Mouse (Mus musculus) colon, adult 2 months (tissue): ENCODE results near the gene Gm3020. TPM values are rescaled to one million over a fixed set of nuclear protein-coding genes. Genes with fewer than 3 reads are reported as not detected.

Source experiments
- polyA plus RNA-seq: library from polyadenylated mRNA; depleted of rRNA; stranded (reverse); fragments of >200 nt; gene quantifications from 2 replicates; pipeline ENCODE4 v1.2.3, GENCODE M21; 2012; rRNA removed

The Gm3020 gene
- 0.07 TPM in 1 of 2 replicates, not detected in the other for polyA plus RNA-seq

GRCm38 (mm10) chr14:3651730-3652129 is at the start of gene Gm3020:
Gene Gm3020, plus strand, starts transcription at chr14:3652030.

GRCm38 (mm10) chr14:3634212-3634611 is 17.6 kb upstream of the Gm3020 start, which contains the start of gene Gm3012:
Gene Gm3012, plus strand, starts transcription at chr14:3634512.

GRCm38 (mm10) chr14:3688483-3688882 is 36.7 kb downstream of the Gm3020 start, which contains the start of gene Gm3043:
Gene Gm3043, plus strand, starts transcription at chr14:3688783.

Other genes with a start within 250 kb of the Gm3020 start
- gene Gm10409, start 239.4 kb upstream of the Gm3020 start, polyA plus RNA-seq: 0.07 TPM in 1 of 2 replicates, not detected in the other
- gene Gm3005, start 223.9 kb upstream of the Gm3020 start, polyA plus RNA-seq: 0.12 TPM in 1 of 2 replicates, not detected in the other
- not detected in 2 replicates for gene Gm10408, start 202.7 kb upstream of the Gm3020 start, polyA plus RNA-seq
- not detected in 2 replicates for gene Gm3012, start 17.5 kb upstream of the Gm3020 start, polyA plus RNA-seq
- gene Gm3043, start 36.8 kb downstream of the Gm3020 start, polyA plus RNA-seq: not detected in 2 replicates
- 0.06 TPM in 1 of 2 replicates, not detected in the other for gene Gm3002, start 158.0 kb downstream of the Gm3020 start, polyA plus RNA-seq
- gene Gm3033, start 194.2 kb downstream of the Gm3020 start, polyA plus RNA-seq: not detected in 2 replicates
- not detected in 2 replicates for gene Gm2916, start 232.1 kb downstream of the Gm3020 start, polyA plus RNA-seq